Mouse (Mus musculus) cerebellum, adult 2 months (tissue): ENCODE data around the gene Slc6a17. TPM values are rescaled to one million over a fixed set of nuclear protein-coding genes. Genes with fewer than 3 reads are reported as not detected.

Experiments used
- DNase-seq, 2 experiments: peaks; one replicate each; pipeline ENCODE4 v3.0.0; 2021
- H3K27ac ChIP-seq: fragments of 200-500 bp; 2 replicates; pipeline ENCODE4 v1.5.1; 2012; ENCODE audit warnings: low read length, control low read depth, inconsistent platforms; ENCODE audit not compliant: insufficient read depth
- H3K27me3 ChIP-seq: fragments of 200-500 bp; 2 replicates; pipeline ENCODE4 v1.6.1; 2012; ENCODE audit warnings: inconsistent platforms, mild to moderate bottlenecking, low read length, moderate library complexity; ENCODE audit not compliant: control insufficient read depth, insufficient read depth
- H3K4me1 ChIP-seq: fragments of 200-500 bp; 2 replicates; pipeline ENCODE4 v1.6.1; 2011; ENCODE audit warnings: low read length; ENCODE audit not compliant: control insufficient read depth, insufficient read depth
- H3K4me3 ChIP-seq: fragments of 200-500 bp; replicated peaks from 2 replicates; pipeline ENCODE3; 2011; ENCODE audit warnings: mild to moderate bottlenecking, low read depth, low read length, control low read depth; ENCODE audit not compliant: insufficient read depth
- CTCF ChIP-seq: fragments of 200-500 bp; IDR thresholded peaks from 2 replicates; pipeline ENCODE4 v1.5.1; 2011; ENCODE audit warnings: low read depth, mild to moderate bottlenecking, control low read depth, low read length, moderate library complexity, borderline replicate concordance; ENCODE audit not compliant: insufficient read depth
- POLR2A ChIP-seq: fragments of 200-500 bp; IDR thresholded peaks from 2 replicates; pipeline ENCODE4 v1.6.1; 2011; ENCODE audit warnings: low read length, control low read depth, borderline replicate concordance; ENCODE audit not compliant: insufficient read depth
- WGBS: fragments of 180-500 bp; shearing (Covaris S2); methylation state at CpG from one replicate; pipeline ENCODE4 v1.1.7; 2018; 5-methylcytosine and 5-hydroxymethylcytosine counted together
- polyA plus RNA-seq: library from polyadenylated mRNA; depleted of rRNA; stranded (reverse); fragments of >200 nt; gene quantifications from 2 replicates; pipeline ENCODE4 v1.2.3, GENCODE M21; 2012

Gene Slc6a17
- polyA plus RNA-seq, 1 experiment: 158 TPM

DNA sequence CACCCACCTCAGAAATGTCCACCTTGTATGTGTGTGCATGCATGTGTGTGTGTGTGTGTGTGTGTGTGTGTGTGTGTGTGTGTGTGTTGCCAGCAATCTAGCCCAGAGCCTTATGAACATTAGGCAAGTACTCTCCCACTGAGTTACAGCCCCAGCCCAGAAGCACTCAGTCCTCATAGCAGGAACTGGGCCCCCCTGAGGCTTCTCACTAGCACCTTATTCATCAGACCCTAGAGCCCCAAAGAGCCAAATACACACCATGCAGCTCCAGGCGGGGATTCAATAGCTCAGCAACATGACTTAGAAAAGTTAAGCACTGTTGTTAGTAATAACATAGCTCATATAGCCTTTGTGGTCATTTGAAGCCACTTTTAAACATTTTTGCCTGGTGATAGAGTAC is 13.3 kb downstream of the Slc6a17 start:
- Histone ChIP-seq H3K27me3 (no peaks in the 10 kb centered on the region; the same call in 1 of the 2 replicates), H3K27ac (no peak overlapping the region), H3K4me3 (no peak overlapping the region), H3K4me1 (peaks cover 62% of the 10 kb centered on the region)
- peak in 1 of 2 experiments; percentile 12 for DNase-seq
- 85% methylated on average over 1 of the region's 1 CpGs for WGBS
- TF ChIP-seq POLR2A (no peak), CTCF (no peak)

DNA sequence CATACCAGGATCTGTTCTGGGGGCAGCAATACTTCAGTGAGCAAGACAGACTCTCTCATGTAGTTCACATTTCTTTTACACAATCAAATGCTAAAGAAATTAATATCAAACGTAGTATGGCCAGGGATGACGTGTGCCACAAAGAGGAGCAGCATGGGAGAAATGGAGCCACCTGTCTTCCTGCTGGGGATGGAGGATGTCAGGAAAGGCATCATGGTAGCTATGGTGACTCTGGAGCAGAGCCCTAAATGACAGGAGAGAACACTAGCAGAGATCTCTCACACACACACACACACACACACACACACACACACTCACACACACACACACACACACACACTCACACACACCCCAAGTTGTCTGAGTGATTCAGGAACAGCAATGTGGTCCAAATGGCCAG is 14.1 kb downstream of the Slc6a17 start:
- Histone ChIP-seq H3K4me3 (no peak overlapping the region), H3K27ac (peak overlapping the region; percentile 2; the same call in 1 of the 2 replicates), H3K4me1 (peaks cover 68% of the 10 kb centered on the region), H3K27me3 (no peaks in the 10 kb centered on the region; the same call in 1 of the 2 replicates)
- 9% methylated on average over 2 of the region's 2 CpGs for WGBS
- TF ChIP-seq POLR2A: no peak
- no peak for TF ChIP-seq CTCF
- DNase-seq: peak in 1 of 2 experiments; percentile 46

DNA sequence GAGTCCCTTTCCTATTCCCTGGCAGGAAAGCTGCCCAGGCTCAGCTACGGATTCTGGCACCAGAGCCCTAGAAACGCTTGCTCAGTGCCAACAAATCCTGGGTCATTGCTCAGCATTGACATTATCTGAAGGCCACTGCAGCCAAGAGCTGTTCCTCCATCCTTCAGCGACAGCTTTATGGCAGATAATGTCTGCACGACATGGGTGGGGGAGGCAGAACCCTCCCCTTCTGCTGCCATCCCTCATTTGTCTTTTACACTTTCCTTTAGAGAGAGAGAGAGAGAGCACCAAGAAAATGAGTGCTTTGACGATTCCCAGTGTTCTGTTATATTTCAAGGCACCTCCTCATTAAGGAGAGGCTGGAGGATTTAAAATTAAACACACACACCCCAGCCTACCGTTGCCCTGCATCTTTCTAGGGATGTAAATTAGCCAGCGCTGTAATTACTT is 16.1 kb downstream of the Slc6a17 start:
- peaks cover 69% of the 10 kb centered on the region for H3K4me1 ChIP-seq
- peak; percentile 83 to 94 for DNase-seq
- H3K27me3 ChIP-seq: no peaks in the 10 kb centered on the region
- no peak overlapping the region for H3K4me3 ChIP-seq
- peak overlapping the region; percentile 98 for H3K27ac ChIP-seq
- WGBS: 5% methylated on average over 7 of the region's 7 CpGs
- TF ChIP-seq CTCF (no peak), POLR2A (no peak)

GRCm38 (mm10) chr3:107500301-107500700 is 17.5 kb downstream of the Slc6a17 start:
- H3K4me1 ChIP-seq: peaks cover 70% of the 10 kb centered on the region
- DNase-seq: peak; percentile 81 to 90
- no peak overlapping the region for H3K4me3 ChIP-seq
- TF ChIP-seq POLR2A: peak; percentile 34; the same call in 1 of the 2 replicates
- TF ChIP-seq CTCF: no peak
- peak overlapping the region; percentile 98 for H3K27ac ChIP-seq
- 14% methylated on average over 11 of the region's 11 CpGs for WGBS
- H3K27me3 ChIP-seq: no peaks in the 10 kb centered on the region

DNA sequence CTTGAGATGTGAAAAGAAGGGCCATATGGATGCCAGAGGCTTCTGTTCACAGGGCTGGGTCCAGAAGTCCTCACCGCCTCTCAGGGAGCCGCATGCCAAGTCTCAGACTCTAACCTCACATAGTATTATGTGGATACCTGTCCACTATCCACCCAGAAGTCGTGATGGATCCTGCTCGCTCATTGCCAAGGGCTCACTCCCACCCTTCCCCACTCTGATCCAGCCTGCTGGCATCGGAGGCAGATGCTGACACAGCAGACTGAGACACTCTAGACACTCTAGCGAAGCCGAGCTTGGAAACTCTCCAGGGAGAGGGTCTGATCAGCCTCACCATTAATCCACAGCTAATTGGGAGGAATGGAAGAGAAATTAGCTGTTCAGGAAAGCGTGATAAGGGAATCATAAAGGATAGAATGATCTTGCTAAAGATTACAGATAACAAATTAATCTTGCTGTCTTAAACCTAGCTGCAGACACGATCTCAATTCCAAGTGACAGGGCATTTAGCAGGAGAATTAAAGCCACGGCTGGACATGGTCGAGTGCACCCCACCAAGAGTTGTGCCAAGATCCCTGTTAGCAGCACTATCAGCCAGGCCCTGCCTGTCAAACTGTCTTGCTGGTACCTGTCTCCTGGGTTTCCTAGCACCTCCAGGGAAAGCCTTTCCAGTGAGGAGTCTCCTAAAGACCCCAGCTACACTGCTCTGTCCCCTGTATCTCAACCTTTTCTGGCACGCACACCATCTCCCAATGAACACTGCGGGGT is 21.6 kb downstream of the Slc6a17 start:
- WGBS: 32% methylated on average over 13 of the region's 13 CpGs
- Histone ChIP-seq H3K27me3 (no peaks in the 10 kb centered on the region), H3K4me1 (peaks cover 54% of the 10 kb centered on the region), H3K4me3 (no peak overlapping the region), H3K27ac (no peak overlapping the region)
- DNase-seq: peak in 1 of 2 experiments; percentile 54
- TF ChIP-seq POLR2A: no peak
- no peak for TF ChIP-seq CTCF

GRCm38 (mm10) chr3:107495524-107495923 is 22.3 kb downstream of the Slc6a17 start:
- Histone ChIP-seq H3K4me1 (peaks cover 52% of the 10 kb centered on the region), H3K4me3 (no peak overlapping the region), H3K27ac (no peak overlapping the region), H3K27me3 (no peaks in the 10 kb centered on the region)
- no peak for DNase-seq
- TF ChIP-seq POLR2A (no peak), CTCF (no peak)
- WGBS: 44% methylated on average over 6 of the region's 6 CpGs

DNA sequence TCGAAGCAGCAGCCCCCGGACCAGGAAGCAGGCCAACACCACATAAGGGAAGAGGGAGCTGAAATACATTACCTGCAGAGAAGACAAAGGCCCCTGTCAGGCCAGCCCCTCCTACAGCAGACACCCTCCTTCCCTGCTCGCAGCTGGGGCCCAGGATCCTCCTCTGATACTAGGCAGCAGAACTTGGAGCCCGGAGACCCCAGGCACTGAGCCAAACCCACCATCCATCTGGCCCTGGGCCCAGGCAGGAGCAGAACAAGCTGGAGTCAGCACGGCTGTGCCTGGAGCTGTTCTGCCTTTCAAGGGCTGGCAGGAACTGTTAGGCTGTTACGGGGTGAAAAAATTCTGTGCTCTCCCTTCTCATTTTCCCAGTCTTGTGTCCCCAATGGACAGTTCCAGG is 26.4 kb downstream of the Slc6a17 start:
- Histone ChIP-seq H3K4me3 (no peak overlapping the region), H3K4me1 (peaks cover 35% of the 10 kb centered on the region), H3K27me3 (no peaks in the 10 kb centered on the region), H3K27ac (peak overlapping the region; percentile 40; the same call in 1 of the 2 replicates)
- DNase-seq: peak; percentile 75 to 76
- WGBS: 4% methylated on average over 6 of the region's 6 CpGs
- TF ChIP-seq POLR2A (no peak), CTCF (no peak)

GRCm38 (mm10) chr3:107488637-107489036 is 29.2 kb downstream of the Slc6a17 start:
- TF ChIP-seq POLR2A: no peak
- TF ChIP-seq CTCF: no peak
- H3K4me3 ChIP-seq: no peak overlapping the region
- no peak for DNase-seq
- peaks cover 33% of the 10 kb centered on the region for H3K4me1 ChIP-seq
- no peak overlapping the region for H3K27ac ChIP-seq
- H3K27me3 ChIP-seq: no peaks in the 10 kb centered on the region
- 83% methylated on average over 4 of the region's 4 CpGs for WGBS
